ENCODE assay signal across 17 mouse cellular contexts in the genomic region with DNA sequence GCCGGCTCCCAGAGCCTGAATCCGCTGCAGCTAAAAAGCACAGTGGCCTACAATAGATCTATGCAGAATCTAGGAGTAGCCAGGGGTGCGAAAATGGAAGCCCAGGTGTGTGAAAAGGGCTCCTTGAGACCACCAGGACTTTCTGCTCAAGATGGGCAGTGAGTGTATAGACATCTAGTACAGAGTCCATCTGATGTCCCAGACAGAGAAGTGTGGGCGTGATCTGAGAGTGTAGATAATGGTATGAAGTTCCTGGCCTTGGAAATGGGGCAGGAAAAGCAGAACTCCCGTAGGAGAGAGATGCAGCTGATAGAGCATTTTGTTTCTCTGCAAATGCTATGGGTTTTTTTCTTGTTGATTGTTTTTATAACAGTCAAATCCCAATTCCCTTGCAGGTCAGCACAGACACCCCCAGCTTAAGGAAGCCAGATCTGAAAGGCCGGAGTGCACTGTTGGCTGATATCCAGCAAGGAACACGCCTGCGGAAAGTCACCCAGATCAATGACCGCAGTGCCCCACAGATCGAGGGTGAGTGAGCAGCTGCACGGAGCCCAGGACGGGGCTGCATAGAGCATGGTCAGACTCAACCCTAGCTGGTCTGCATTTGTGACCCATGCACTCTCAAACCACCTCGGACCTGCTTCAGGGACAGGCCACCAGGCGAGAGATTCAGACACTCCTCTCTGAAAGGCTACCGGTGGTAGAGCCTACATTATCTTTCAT.
"Had no signal": no experiment of that assay in that cellular context is flagged by ENCODE, and none has a peak within 500 bp of the region (broad histone marks: within the 10 kb centered on the region; RNA-seq: fewer than 3 reads in every experiment).

No protein-coding gene starts in this region.

- H3K27me3 ChIP-seq: neural tube, embryonic 12.5 days had no signal

- DNase-seq: lung, adult 18-20 months; lung, embryonic 14.5 days; lung, postnatal 10 days; lung, postnatal 4 days; midbrain, embryonic 14.5 days; retina, postnatal 1 day; right cerebral cortex, adult 18-20 months; right cerebral cortex, postnatal 25 days; right cerebral cortex, postnatal 4 days; thymus, adult 2 months; thymus, postnatal 25 days; thymus, postnatal 4 days had no signal

- H3K9ac ChIP-seq: lung, embryonic 14.5 days; midbrain, embryonic 12.5 days; neural tube, embryonic 12.5 days; stomach, embryonic 15.5 days had no signal

- H3K9me3 ChIP-seq: midbrain, embryonic 10.5 days; midbrain, embryonic 12.5 days; neural tube, embryonic 12.5 days; stomach, embryonic 15.5 days had no signal

- H3K36me3 ChIP-seq: midbrain, embryonic 10.5 days; midbrain, embryonic 12.5 days; neural tube, embryonic 12.5 days; stomach, embryonic 15.5 days had no signal

- H3K27ac ChIP-seq: midbrain, embryonic 10.5 days; midbrain, embryonic 12.5 days; neural tube, embryonic 12.5 days; stomach, embryonic 15.5 days; stomach, postnatal 0 days had no signal

- H3K4me2 ChIP-seq: lung, embryonic 14.5 days; midbrain, embryonic 12.5 days; neural tube, embryonic 12.5 days; stomach, embryonic 15.5 days had no signal

- H3K4me3 ChIP-seq: midbrain, embryonic 10.5 days; midbrain, embryonic 12.5 days; neural tube, embryonic 12.5 days; stomach, embryonic 15.5 days had no signal
